Mouse (Mus musculus): ENCODE measurements around the gene C1rl. TPM values are rescaled to one million over a fixed set of nuclear protein-coding genes. Genes with fewer than 3 reads are reported as not detected.
"Not testable (repeated sequence)": the region's sequence is repeated elsewhere in the genome, so short reads cannot be mapped to it uniquely, and the experiment has no call there.

The C1rl gene
- total RNA-seq, 2 experiments from 2014 or later, result 0.25 to 0.34 TPM

- DNase-seq (ENCODE audit: low spot score in 2 of 2), result no peak
- intact Hi-C loops (cut with DNase I), result no loop called here
These were observed 56.2 kb downstream of the C1rl start for GRCm38 (mm10) chr6:124549023-124549550.

- intact Hi-C loops (cut with DNase I), result no loop called here
- no peak for DNase-seq (ENCODE audit: low spot score in 2 of 2)
These were observed 59.9 kb downstream of the C1rl start for GRCm38 (mm10) chr6:124552766-124553165.

DNA sequence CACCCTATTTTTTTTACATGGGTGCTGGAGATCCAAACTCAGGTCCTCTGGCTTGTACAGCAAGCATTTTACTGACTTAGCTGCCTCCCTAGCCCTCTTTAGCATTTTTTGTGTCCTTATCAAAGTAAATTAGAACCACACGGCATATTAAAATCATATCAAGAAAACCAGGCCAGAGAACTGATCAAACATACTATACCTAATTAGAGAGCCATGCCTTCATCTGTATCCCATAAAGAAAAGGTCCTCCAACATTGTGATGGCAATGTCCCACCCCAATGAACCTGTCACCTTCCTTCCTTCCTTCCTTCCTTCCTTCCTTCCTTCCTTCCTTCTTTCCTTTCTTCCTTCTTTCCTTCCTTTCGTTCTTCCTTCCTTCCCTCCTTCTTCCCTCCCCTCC lies 63.0 kb downstream of the C1rl start:
- intact Hi-C loops (cut with DNase I); DNase-seq (ENCODE audit: low spot score in 2 of 2): not testable (repeated sequence)

Other genes starting within 250 kb of the C1rl start
- 1 to 10 TPM; 1.7 to 4.5 TPM for gene Cd163, start 188.5 kb upstream of the C1rl start, total RNA-seq (2021)
- 10 to 100 TPM; 60.9 to 67.5 TPM for gene Pex5, start 78.0 kb upstream of the C1rl start, total RNA-seq (2021)
- 100 to 1,000 TPM; 362 to 401 TPM for gene Clstn3, start 28.3 kb upstream of the C1rl start, total RNA-seq (2021)
- gene C1ra, start 19.3 kb downstream of the C1rl start, total RNA-seq (2021), result 1 to 10 TPM; 1.3 to 1.4 TPM
- gene C1s1, start 49.2 kb downstream of the C1rl start, total RNA-seq (2021), result 1 to 10 TPM; 1.2 to 2.5 TPM
- gene C1rb, start 77.2 kb downstream of the C1rl start, total RNA-seq (2021), result under 1 TPM; 0.15 to 0.23 TPM
- gene C1s2, start 143.0 kb downstream of the C1rl start, total RNA-seq (2021), result under 1 TPM in 1 of 2 experiments, not detected in 1; 0.32 TPM
- gene Lpcat3, start 169.9 kb downstream of the C1rl start, total RNA-seq (2021), result 10 to 100 TPM; 20.9 to 23.0 TPM
- gene Emg1, start 219.1 kb downstream of the C1rl start, total RNA-seq (2021), result 10 to 100 TPM; 41.8 to 45.9 TPM
- 100 to 1,000 TPM; 113 to 127 TPM for gene Phb2, start 219.2 kb downstream of the C1rl start, total RNA-seq (2021)
- 1 to 10 TPM; 3.7 to 6.6 TPM for gene Ptpn6, start 245.6 kb downstream of the C1rl start, total RNA-seq (2021)
- 100 to 1,000 TPM; 285 to 313 TPM for gene Grcc10, start 248.3 kb downstream of the C1rl start, total RNA-seq (2021)